Mouse (Mus musculus) cerebellum, adult 2 months (tissue): Measurements from ENCODE around the gene Hpca.

ENCODE experiments used
- CTCF ChIP-seq: fragments of 200-500 bp; IDR thresholded peaks from 2 replicates; pipeline ENCODE4 v1.5.1; 2011; ENCODE audit warnings: low read depth, mild to moderate bottlenecking, control low read depth, low read length, moderate library complexity, borderline replicate concordance; ENCODE audit not compliant: insufficient read depth
- POLR2A ChIP-seq: fragments of 200-500 bp; IDR thresholded peaks from 2 replicates; pipeline ENCODE4 v1.6.1; 2011; ENCODE audit warnings: low read length, control low read depth, borderline replicate concordance; ENCODE audit not compliant: insufficient read depth

- TF ChIP-seq CTCF (no peak), POLR2A (no peak)
These were observed 19.0 kb upstream of the Hpca start for GRCm38 (mm10) chr4:129140808-129141207.
